Mouse (Mus musculus) intestine, embryonic 16.5 days (tissue): ENCODE measurements at regions not wholly inside any gene's neighbourhood (a gene's known extent, or its start where the extent isn't known, plus 50 kb on each side); places are given as distances from the start of the nearest gene placed in this dataset.

Experiments
- ATAC-seq: fragments of 200-750 bp; cut with Nextera tagmentation; 2 replicates; pipeline ENCODE4 v1.8.0; 2017; ENCODE audit warnings: moderate TSS enrichment, moderate library complexity
- H3K27ac ChIP-seq: fragments of 300-500 bp; sonication (generic); 2 replicates; pipeline ENCODE4 v1.5.1; 2014; ENCODE audit warnings: mild to moderate bottlenecking, low read length
- H3K27me3 ChIP-seq: fragments of 300-500 bp; sonication (generic); replicated peaks from 2 replicates; pipeline ENCODE4 v1.6.1; 2014; ENCODE audit warnings: low read length, control low read depth, mixed read lengths; ENCODE audit not compliant: control insufficient read depth, insufficient read depth
- H3K36me3 ChIP-seq: fragments of 300-500 bp; sonication (generic); 2 replicates; pipeline ENCODE4 v1.6.1; 2014; ENCODE audit warnings: low read length, control low read depth; ENCODE audit not compliant: control insufficient read depth, insufficient read depth
- H3K4me1 ChIP-seq: fragments of 300-500 bp; sonication (generic); 2 replicates; pipeline ENCODE4 v1.6.1; 2014; ENCODE audit warnings: low read length, control low read depth, mixed read lengths; ENCODE audit not compliant: control insufficient read depth, insufficient read depth
- H3K4me2 ChIP-seq: fragments of 300-500 bp; sonication (generic); 2 replicates; pipeline ENCODE4 v1.6.1; 2014; ENCODE audit warnings: low read depth, low read length, control low read depth
- H3K4me3 ChIP-seq: fragments of 300-500 bp; sonication (generic); 2 replicates; pipeline ENCODE4 v1.5.1; 2014; ENCODE audit warnings: mild to moderate bottlenecking, low read length
- H3K9ac ChIP-seq: fragments of 300-500 bp; sonication (generic); 2 replicates; pipeline ENCODE4 v1.6.1; 2014; ENCODE audit warnings: low read depth, low read length
- H3K9me3 ChIP-seq: fragments of 300-500 bp; sonication (generic); 2 replicates; pipeline ENCODE4 v1.6.1; 2016; ENCODE audit warnings: low read length, control low read depth; ENCODE audit not compliant: control insufficient read depth
- WGBS: fragments of 180-500 bp; shearing (Covaris S2); extraction: QIAGEN DNeasy Blood & Tissue Kit; methylation state at CpG from one replicate; pipeline ENCODE4 v1.1.7; 2014; 5-methylcytosine and 5-hydroxymethylcytosine counted together

DNA sequence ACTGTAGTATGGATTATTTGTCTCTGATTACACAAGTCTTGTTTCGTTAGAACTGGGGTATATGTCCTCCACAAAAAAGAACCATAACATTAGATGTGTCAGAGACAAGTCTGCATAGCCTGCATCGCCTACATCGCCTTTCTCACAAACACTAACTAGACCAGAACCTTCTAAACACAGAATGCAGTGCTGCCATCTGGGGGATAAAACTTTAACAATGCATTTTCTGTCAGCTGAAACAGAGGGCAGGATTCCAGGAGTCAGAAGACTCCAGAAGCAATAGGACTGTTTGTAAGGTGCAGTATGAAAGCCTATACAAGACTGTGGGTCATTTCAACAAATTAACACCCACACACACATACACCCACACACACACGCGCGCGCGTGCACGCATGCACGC, 485.4 kb upstream of the Syt1 start:
- H3K4me3 ChIP-seq: no peak overlapping the region
- H3K27ac ChIP-seq: no peak overlapping the region
- no peak overlapping the region for H3K9ac ChIP-seq
- H3K4me1 ChIP-seq: no peaks in the 10 kb centered on the region
- no peaks in the 10 kb centered on the region for H3K36me3 ChIP-seq
- no peak overlapping the region for H3K4me2 ChIP-seq
- H3K27me3 ChIP-seq: no peaks in the 10 kb centered on the region
- H3K9me3 ChIP-seq: no peaks in the 10 kb centered on the region
- no peak for ATAC-seq
- 83% methylated on average over 10 of the region's 10 CpGs for WGBS

DNA sequence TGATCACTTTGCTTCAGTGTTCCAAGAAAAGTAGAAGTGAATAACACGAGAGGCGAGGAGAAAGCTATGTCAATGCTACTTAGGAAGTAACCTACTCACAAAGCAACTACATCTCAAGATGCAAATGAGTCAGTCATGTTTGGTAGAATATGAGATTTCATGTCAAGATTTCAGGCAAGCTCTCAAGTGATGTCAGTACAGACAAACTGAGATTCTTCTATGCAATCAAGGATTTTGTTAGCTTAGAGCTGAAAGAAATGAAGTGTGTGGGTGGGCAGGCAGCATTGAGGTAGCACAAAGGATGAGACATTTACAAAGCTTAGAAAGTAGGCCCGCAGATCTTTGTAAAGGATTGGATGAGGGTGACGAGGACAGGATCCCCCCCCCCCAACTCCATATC, 480.0 kb upstream of the Syt1 start:
- no peak overlapping the region for H3K4me2 ChIP-seq
- H3K27me3 ChIP-seq: no peaks in the 10 kb centered on the region
- no peak overlapping the region for H3K4me3 ChIP-seq
- WGBS: 87% methylated on average over 4 of the region's 4 CpGs
- no peaks in the 10 kb centered on the region for H3K9me3 ChIP-seq
- H3K36me3 ChIP-seq: no peaks in the 10 kb centered on the region
- ATAC-seq: no peak
- no peak overlapping the region for H3K9ac ChIP-seq
- no peak overlapping the region for H3K27ac ChIP-seq
- H3K4me1 ChIP-seq: no peaks in the 10 kb centered on the region

DNA sequence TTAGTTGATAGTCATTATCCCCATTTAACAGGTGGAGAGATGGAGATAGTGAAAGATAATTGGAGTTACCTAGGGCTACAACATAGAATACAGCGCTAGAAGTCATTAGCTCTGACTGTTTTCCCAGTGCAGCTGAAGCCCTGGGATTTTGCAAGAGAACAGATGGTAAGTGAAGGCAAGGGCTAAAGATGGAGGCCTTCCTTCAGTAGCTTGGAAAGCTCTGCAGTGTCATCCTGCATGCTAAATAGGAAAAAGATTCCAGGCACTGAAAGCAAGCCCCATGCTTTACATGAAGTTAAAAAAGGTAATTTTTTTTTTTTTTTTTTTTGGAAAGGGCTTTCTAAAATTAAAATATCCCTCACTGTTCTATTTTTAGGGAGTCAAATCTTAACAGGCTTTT, 477.2 kb upstream of the Syt1 start:
- no peaks in the 10 kb centered on the region for H3K36me3 ChIP-seq
- no peak overlapping the region for H3K9ac ChIP-seq
- H3K27ac ChIP-seq: no peak overlapping the region
- WGBS: 88% methylated on average over 1 of the region's 1 CpGs
- no peak for ATAC-seq
- no peaks in the 10 kb centered on the region for H3K9me3 ChIP-seq
- no peaks in the 10 kb centered on the region for H3K4me1 ChIP-seq
- H3K27me3 ChIP-seq: no peaks in the 10 kb centered on the region
- no peak overlapping the region for H3K4me3 ChIP-seq
- no peak overlapping the region for H3K4me2 ChIP-seq

DNA sequence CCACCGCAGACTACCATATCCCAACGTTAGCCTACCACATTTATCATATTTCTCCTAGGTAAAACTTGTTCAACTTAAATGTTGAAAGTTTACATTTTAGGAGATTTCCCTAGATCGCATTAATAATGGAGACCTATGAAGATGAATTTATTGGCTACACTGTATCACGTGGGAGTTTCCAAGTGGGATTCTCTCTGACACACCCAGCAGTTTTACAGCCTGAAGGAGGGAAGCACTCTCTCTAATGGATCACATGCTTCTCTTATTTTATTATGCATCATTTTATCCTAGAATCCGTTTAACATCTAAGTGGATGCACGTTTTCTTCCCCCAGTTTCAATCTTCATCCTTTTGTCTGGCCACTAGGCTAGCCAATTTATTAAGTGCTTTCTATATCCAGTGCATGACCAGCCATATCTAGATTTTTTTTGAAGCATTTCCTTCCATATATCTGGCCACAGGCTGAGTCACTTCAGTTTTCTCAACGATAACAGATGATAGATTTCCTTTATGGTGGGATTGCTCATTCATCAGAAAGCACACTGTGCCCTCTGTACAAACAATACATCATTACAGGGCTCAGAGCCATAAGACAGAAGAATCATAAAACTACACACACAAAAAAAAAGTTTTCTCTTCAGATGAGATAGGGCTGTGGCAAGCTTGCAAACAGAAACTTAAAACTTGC, 476.3 kb upstream of the Syt1 start:
- H3K4me2 ChIP-seq: no peak overlapping the region
- WGBS: 66% methylated on average over 7 of the region's 7 CpGs

DNA sequence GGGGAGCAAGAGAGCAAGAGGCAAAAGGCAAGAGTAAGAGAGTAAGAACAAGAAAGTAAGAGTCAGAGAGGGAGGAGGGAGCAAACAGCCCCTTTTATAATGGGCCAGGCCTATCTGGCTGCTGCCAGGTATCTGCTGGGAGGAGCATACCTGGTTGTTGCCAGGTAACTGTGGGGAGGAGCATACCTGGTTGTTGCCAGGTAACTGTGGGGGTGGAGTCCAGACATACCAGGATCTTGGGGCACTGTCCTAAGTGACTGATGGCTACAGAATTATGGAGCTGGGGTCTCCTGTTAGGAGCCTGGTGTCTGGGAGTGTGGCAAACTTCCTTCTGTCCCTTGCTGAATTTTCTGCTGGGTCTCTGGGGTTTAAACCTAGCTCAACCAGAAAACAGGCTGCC, 469.8 kb upstream of the Syt1 start:
- no peaks in the 10 kb centered on the region for H3K36me3 ChIP-seq
- no peaks in the 10 kb centered on the region for H3K27me3 ChIP-seq
- no peaks in the 10 kb centered on the region for H3K9me3 ChIP-seq
- no peak for ATAC-seq
- no peaks in the 10 kb centered on the region for H3K4me1 ChIP-seq
- no peak overlapping the region for H3K4me3 ChIP-seq
- no peak overlapping the region for H3K4me2 ChIP-seq
- no peak overlapping the region for H3K9ac ChIP-seq
- no peak overlapping the region for H3K27ac ChIP-seq

More for the DNA sequence above, 476.3 kb upstream of the Syt1 start:
- H3K9ac ChIP-seq: no peak overlapping the region
- H3K27ac ChIP-seq: no peak overlapping the region
- H3K4me3 ChIP-seq: no peak overlapping the region
- no peaks in the 10 kb centered on the region for H3K27me3 ChIP-seq
- H3K4me1 ChIP-seq: no peaks in the 10 kb centered on the region
- H3K9me3 ChIP-seq: no peaks in the 10 kb centered on the region
- peak; percentile 62 for ATAC-seq
- no peaks in the 10 kb centered on the region for H3K36me3 ChIP-seq

DNA sequence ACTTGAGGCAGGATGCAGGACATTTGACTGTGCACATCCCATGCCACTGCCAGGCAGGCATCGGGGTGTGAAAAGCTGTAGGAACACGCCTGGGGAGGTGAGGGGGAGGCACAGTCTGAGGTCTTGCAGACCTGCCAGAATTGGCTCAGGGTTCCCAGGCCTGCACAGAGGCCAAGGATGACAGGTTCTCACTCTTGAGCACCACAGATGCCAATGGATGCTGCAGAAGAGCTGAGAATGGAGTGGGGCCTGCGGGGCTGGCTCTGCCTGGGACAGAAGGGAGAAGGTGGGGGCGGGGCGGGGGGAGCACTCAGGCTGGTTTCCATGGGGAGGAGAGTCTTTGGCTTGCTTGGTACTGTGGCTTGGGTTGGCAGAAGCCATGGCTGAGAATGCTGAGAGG, 469.2 kb upstream of the Syt1 start:
- WGBS: 66% methylated on average over 5 of the region's 5 CpGs
- H3K27me3 ChIP-seq: no peaks in the 10 kb centered on the region
- H3K4me2 ChIP-seq: no peak overlapping the region
- H3K36me3 ChIP-seq: no peaks in the 10 kb centered on the region
- H3K4me3 ChIP-seq: no peak overlapping the region
- H3K9ac ChIP-seq: no peak overlapping the region
- H3K4me1 ChIP-seq: no peaks in the 10 kb centered on the region
- no peak overlapping the region for H3K27ac ChIP-seq
- ATAC-seq: no peak
- H3K9me3 ChIP-seq: no peaks in the 10 kb centered on the region

DNA sequence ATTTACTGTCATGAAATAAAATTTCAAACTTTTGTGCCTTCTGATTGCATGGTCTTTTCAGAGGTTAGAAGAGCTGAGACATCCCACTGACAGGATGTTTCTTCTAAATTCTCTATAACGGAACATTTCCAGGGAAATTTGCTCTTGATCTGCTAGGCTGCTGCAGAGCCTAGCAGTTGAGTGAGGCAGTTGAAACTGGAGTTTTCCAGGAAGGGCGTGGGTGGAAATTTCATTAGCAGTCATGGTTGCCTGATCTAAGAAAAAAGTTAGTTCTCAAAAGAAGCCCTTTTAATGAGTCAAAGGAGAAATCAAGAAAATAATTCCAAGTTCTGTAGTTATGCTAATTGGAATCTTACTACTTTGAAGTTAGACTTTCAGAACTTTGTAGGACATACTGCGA, 455.7 kb upstream of the Syt1 start:
- Histone ChIP-seq H3K36me3 (no peaks in the 10 kb centered on the region), H3K4me3 (no peak overlapping the region), H3K9me3 (no peaks in the 10 kb centered on the region), H3K9ac (no peak overlapping the region), H3K4me2 (no peak overlapping the region), H3K27me3 (no peaks in the 10 kb centered on the region), H3K4me1 (no peaks in the 10 kb centered on the region), H3K27ac (no peak overlapping the region)
- 86% methylated on average over 3 of the region's 3 CpGs for WGBS
- no peak for ATAC-seq

DNA sequence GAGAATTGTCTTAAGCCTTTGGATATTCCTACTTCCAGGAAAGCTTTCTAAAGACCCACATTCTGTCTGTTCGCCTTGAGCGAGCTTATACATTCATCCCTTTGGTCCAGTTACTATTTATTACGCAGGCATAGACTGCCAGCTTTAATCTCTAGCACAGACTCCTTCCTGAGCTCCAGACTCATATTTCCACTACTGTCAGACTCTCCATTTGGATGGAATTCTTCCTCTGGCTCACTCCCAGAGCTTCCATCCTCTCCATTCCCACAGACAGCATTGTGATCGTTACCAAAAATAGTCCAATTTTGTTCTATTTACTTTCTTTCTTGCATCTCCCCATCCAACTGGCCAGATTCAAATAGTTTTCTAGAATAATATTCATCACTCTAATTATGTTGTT, 420.3 kb upstream of the Syt1 start:
- Histone ChIP-seq H3K4me3 (no peak overlapping the region), H3K27ac (no peak overlapping the region), H3K36me3 (no peaks in the 10 kb centered on the region), H3K4me2 (no peak overlapping the region), H3K9ac (no peak overlapping the region), H3K27me3 (no peaks in the 10 kb centered on the region), H3K9me3 (no peaks in the 10 kb centered on the region), H3K4me1 (no peaks in the 10 kb centered on the region)
- 76% methylated on average over 4 of the region's 4 CpGs for WGBS
- no peak for ATAC-seq

DNA sequence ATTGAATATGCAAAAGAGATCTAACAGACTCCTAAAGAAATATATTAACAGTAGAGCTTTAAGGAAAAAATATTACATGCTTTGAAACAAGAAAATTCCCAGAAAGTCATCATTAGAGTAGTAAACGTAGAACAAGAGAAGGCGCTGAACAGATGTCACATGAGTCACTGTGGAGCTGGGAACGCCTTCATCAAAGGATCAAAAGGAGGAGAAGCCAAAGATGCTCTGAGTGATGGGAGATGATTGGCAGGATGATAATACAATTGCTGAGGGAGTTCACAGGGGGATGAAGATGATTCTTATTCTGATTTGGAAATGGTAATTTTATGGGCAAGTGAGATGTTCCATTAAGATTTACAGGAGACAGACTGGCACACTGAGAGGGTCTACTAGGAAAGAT, 417.1 kb upstream of the Syt1 start:
- Histone ChIP-seq H3K4me2 (no peak overlapping the region), H3K27ac (no peak overlapping the region), H3K27me3 (no peaks in the 10 kb centered on the region), H3K4me3 (no peak overlapping the region), H3K9ac (no peak overlapping the region), H3K4me1 (no peaks in the 10 kb centered on the region), H3K9me3 (no peaks in the 10 kb centered on the region), H3K36me3 (no peaks in the 10 kb centered on the region)
- 83% methylated on average over 3 of the region's 3 CpGs for WGBS
- no peak for ATAC-seq

DNA sequence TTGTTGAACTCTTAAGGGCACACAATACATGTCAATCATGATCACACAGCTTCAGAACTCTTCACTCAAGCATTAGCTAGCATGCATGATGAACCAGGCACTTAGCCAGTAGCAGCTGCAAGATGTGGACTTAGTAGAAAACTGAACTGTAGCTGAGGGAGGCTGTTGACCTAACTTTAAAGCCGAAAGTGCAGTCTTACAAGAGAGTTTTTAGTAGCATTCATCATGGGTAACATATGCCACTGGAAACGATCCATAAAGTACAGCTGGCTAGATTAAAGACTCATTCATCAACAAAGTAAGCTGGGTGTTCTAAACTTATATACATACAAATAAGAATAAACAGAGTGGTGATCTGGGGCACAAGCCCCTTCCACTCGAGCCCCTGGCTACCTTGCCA, 396.2 kb upstream of the Syt1 start:
- H3K9ac ChIP-seq: no peak overlapping the region
- H3K9me3 ChIP-seq: no peaks in the 10 kb centered on the region
- no peaks in the 10 kb centered on the region for H3K27me3 ChIP-seq
- WGBS: 66% methylated on average over 3 of the region's 3 CpGs
- H3K4me2 ChIP-seq: no peak overlapping the region
- H3K36me3 ChIP-seq: no peaks in the 10 kb centered on the region
- no peak overlapping the region for H3K27ac ChIP-seq
- H3K4me3 ChIP-seq: no peak overlapping the region
- no peak for ATAC-seq
- no peaks in the 10 kb centered on the region for H3K4me1 ChIP-seq
